Mouse (Mus musculus) midbrain, embryonic 10.5 days (tissue): ENCODE measurements at regions not wholly inside any gene's neighbourhood (a gene's known extent, or its start where the extent isn't known, plus 50 kb on each side); places are given as distances from the start of the nearest gene placed in this dataset.

Experiments used
- DNase-seq: peaks from one replicate; pipeline ENCODE4 v3.0.0-alpha.2; 2017; ENCODE audit warnings: low spot score
- H3K27ac ChIP-seq: fragments of 300-500 bp; sonication (generic); replicated peaks from 2 replicates; pipeline ENCODE4 v1.5.1; 2016; ENCODE audit warnings: mild to moderate bottlenecking
- H3K27me3 ChIP-seq: fragments of 300-500 bp; sonication (generic); 2 replicates; pipeline ENCODE4 v1.6.1; 2016; ENCODE audit warnings: low read depth, mild to moderate bottlenecking; ENCODE audit not compliant: poor library complexity, severe bottlenecking
- H3K36me3 ChIP-seq: fragments of 300-500 bp; sonication (generic); 2 replicates; pipeline ENCODE4 v1.6.1; 2016; ENCODE audit warnings: mild to moderate bottlenecking, moderate library complexity
- H3K4me1 ChIP-seq: fragments of 300-500 bp; sonication (generic); 2 replicates; pipeline ENCODE4 v1.6.1; 2016
- H3K4me3 ChIP-seq: fragments of 300-500 bp; sonication (generic); 2 replicates; pipeline ENCODE4 v1.5.1; 2016; ENCODE audit warnings: mild to moderate bottlenecking, moderate library complexity
- H3K9me3 ChIP-seq: fragments of 300-500 bp; sonication (generic); replicated peaks from 2 replicates; pipeline ENCODE4 v1.6.1; 2016; ENCODE audit warnings: mild to moderate bottlenecking
- WGBS: fragments of 180-500 bp; shearing (Covaris S2); methylation state at CpG from one replicate; pipeline ENCODE4 v1.1.7; 2016; 5-methylcytosine and 5-hydroxymethylcytosine counted together

DNA sequence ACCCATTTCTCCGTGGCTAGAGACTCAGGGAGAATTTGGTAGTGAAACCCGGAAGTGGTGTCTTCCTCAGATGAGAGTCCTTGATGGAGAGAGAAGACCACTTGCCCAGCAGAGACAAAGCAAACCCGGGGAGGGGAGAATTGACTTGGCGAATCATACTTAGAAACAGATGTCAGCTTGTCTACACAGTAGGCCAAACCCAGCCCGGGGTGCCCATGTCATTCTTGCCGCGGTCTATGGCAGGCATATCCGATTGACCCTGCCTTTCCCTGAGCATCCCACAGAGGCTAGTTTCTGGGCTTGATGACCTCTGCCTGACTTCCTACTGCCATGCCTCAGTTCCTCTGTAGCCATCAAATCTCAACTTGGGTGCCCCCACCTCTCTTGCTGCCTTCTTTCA lies 226.4 kb upstream of the Tprg start:
- Histone ChIP-seq H3K9me3 (no peaks in the 10 kb centered on the region), H3K27me3 (peaks cover 76% of the 10 kb centered on the region), H3K4me1 (peaks cover 23% of the 10 kb centered on the region), H3K36me3 (no peaks in the 10 kb centered on the region), H3K27ac (0 out of 2 replicates have a peak overlapping the region, but pooled peaks have one; percentile 20), H3K4me3 (no peak overlapping the region)
- no peak for DNase-seq
- WGBS = 86% methylated on average over 8 of the region's 8 CpGs

DNA sequence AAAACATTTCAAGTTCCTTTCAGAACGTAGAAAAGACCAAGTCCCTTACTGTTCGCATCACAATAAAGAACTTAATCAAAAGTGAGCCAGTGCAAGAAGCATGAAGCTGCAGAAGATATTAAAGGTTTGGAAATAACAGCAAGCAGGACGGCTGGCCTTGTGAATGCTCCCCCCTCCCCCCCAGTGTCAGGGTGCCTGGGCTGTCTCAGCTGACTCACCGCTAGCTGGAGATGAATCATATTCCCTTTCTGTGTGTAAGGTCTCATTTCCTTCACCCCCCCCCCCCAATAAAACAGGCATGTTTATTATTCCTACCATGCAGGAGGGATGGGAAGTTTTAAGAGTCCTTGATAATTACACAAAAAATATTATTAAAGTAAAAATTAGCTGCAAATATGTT lies 225.0 kb upstream of the Tprg start:
- H3K27me3 ChIP-seq = peaks cover 70% of the 10 kb centered on the region
- H3K4me1 ChIP-seq = peaks cover 23% of the 10 kb centered on the region
- no peak overlapping the region for H3K4me3 ChIP-seq
- no peaks in the 10 kb centered on the region for H3K9me3 ChIP-seq
- no peak for DNase-seq
- H3K27ac ChIP-seq = no peak overlapping the region
- H3K36me3 ChIP-seq = no peaks in the 10 kb centered on the region
- WGBS = 86% methylated on average over 4 of the region's 4 CpGs

DNA sequence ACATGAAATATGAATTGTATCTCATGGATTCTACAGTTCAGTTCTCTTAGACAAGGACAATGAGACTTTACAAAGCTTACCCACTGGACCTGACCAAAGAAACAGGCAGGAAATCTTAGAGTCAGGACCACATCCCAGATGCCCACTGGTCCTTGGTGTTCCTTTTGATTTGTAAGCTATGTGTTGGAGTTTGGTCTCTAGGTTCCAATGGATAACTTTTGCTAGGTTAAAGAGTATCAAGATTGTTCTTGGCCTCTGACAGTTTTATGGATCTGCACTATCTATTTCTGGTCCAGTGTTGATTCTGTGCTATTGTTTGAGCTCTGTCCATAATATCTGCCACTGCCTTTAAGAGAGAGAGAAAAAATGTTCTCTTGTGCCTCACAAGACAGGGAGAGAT lies 222.6 kb upstream of the Tprg start:
- H3K27ac ChIP-seq = no peak overlapping the region
- H3K4me3 ChIP-seq = no peak overlapping the region
- H3K9me3 ChIP-seq = no peaks in the 10 kb centered on the region
- H3K36me3 ChIP-seq = no peaks in the 10 kb centered on the region
- H3K27me3 ChIP-seq = peaks cover 56% of the 10 kb centered on the region
- H3K4me1 ChIP-seq = peaks cover 16% of the 10 kb centered on the region
- DNase-seq = no peak

DNA sequence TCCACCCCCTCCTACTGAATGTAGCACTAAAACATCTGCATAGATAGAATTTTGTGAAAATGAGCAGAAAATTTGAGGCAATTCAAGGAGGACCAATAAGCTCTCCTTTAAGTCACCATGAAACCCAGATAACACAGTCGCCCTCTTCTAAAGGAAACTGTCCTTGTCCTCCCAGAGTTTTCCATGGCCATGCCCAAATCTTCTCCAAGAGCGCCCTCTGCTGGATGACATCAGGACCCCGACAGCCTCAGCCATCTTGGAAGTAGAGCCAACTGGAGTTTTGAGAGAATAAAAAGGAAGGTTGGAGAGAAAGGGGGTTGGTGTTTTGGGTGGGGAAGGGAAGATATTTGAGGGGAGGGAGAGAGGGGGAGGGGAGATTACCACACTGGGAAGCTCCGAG lies 222.1 kb upstream of the Tprg start:
- H3K27ac ChIP-seq = no peak overlapping the region
- peak; percentile 87 for DNase-seq
- no peaks in the 10 kb centered on the region for H3K9me3 ChIP-seq
- peaks cover 14% of the 10 kb centered on the region for H3K4me1 ChIP-seq
- no peak overlapping the region for H3K4me3 ChIP-seq
- H3K36me3 ChIP-seq = no peaks in the 10 kb centered on the region
- 18% methylated on average over 4 of the region's 4 CpGs for WGBS
- H3K27me3 ChIP-seq = peaks cover 56% of the 10 kb centered on the region

DNA sequence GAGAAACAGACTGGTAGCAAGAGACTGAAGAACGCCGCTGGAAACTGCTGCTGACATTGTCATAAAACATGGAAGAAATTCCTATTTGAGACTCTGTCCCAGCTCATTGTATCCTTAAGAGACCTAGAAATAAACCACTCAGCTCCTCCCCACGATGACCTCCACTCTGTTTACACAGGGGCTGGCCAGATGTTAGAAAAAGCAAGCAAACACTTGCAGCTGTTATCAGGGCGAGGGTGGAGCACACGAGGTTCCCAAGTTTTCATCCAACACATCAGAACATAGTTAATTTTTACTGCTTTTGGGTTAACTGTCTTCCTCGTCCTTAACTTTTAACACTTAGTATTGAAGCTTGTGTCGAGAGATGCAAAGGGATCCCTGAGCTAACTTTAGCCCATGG lies 219.8 kb upstream of the Tprg start:
- Histone ChIP-seq H3K36me3 (no peaks in the 10 kb centered on the region), H3K27ac (no peak overlapping the region), H3K4me3 (no peak overlapping the region), H3K9me3 (no peaks in the 10 kb centered on the region), H3K27me3 (peaks cover 37% of the 10 kb centered on the region), H3K4me1 (peaks cover 3% of the 10 kb centered on the region; the same call in 1 of the 2 replicates)
- WGBS = 82% methylated on average over 7 of the region's 7 CpGs
- DNase-seq = no peak

DNA sequence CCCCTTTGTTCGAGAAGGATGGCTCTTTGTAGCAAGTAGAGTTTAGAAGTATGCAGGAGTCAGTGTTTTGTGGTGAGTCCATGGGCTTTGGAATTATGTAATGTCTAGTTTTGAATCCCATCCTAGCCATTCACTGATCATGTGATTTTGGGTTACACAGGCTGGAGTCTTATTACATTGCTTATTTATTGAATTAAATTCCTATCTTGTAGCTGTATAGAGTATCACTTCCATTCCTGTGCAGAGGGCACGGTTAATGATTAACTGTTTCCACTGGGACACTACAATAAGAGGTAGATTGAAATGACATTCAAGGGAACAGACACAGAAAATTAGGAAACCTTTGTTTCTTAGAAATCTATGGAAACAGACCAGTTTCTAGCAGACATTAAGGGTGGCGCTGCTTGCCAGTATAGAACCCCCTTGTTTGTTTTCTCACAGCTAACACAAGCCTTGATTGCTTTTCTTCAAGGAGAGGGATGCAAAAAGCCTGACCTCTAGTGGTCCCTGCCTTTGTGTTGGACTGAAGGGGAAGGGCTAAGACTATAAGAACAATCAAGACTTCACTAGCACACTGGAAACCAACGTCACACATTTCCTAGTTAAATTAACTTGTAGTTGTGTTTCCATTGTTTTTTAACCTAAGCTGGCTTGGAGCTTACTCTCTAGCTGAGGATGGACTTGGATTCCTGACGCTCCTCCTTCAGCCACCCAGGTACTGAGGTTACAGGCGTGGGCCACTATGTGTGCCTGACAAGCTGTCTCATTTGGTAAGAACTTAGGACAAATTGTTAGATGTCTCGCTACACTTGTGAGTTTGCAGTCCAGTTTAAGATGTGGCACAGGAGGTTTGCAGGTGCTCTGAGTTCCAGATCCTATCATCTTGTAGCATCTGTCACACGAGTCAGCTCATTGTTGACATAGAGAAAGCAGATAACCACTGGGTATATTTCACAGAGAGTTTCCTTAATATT lies 219.1 kb upstream of the Tprg start:
- WGBS = 57% methylated on average over 8 of the region's 8 CpGs
- Histone ChIP-seq H3K27me3 (peaks cover 32% of the 10 kb centered on the region), H3K9me3 (no peaks in the 10 kb centered on the region), H3K4me3 (no peak overlapping the region), H3K36me3 (no peaks in the 10 kb centered on the region), H3K27ac (no peak overlapping the region), H3K4me1 (peaks cover 3% of the 10 kb centered on the region; the same call in 1 of the 2 replicates)
- DNase-seq = no peak

DNA sequence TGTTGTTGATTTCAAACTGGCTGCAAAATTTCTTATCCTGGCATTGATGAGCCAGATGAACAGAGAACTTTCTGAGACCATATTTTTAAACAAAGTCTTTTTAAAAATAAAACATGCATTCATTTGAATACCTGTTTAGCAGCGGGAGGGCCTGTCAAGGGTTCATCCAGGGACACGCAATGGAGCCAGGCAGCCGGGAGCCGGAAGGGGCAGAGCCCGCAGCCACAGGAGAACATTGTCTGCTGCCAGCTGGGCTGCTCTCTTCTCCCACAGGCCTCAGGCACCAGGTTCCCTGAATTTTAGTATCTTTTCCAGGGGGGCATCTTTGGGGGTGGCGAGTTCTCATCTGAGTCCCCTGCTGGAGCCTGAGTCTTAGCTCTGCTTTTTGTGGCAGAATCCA lies 205.8 kb upstream of the Tprg start:
- H3K27ac ChIP-seq = no peak overlapping the region
- no peak overlapping the region for H3K4me3 ChIP-seq
- DNase-seq = no peak
- WGBS = 92% methylated on average over 6 of the region's 6 CpGs
- H3K9me3 ChIP-seq = no peaks in the 10 kb centered on the region
- no peaks in the 10 kb centered on the region for H3K27me3 ChIP-seq
- H3K4me1 ChIP-seq = no peaks in the 10 kb centered on the region
- H3K36me3 ChIP-seq = no peaks in the 10 kb centered on the region

DNA sequence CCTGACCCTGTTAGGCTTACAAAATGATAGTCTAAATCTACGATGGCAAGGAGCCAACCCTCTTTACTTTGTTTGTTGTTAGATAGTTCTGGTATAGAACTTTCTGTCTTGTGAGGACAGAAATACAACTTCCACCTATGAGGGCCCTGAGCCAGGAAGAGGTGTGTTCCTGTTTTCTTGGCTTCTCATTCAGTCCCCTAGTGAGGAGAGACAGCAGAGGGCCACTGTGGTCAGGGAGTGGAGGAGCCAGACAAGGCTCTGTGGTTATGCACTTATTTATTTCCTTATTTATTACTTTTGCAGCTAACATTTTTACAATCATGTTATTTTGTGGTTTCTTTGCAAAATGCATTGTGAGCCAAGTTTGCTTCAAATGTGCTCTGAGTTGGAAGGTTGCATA lies 202.9 kb upstream of the Tprg start:
- no peak for DNase-seq
- no peaks in the 10 kb centered on the region for H3K9me3 ChIP-seq
- no peak overlapping the region for H3K4me3 ChIP-seq
- 82% methylated on average over 1 of the region's 1 CpGs for WGBS
- no peaks in the 10 kb centered on the region for H3K4me1 ChIP-seq
- no peaks in the 10 kb centered on the region for H3K27me3 ChIP-seq
- H3K36me3 ChIP-seq = no peaks in the 10 kb centered on the region
- H3K27ac ChIP-seq = no peak overlapping the region

DNA sequence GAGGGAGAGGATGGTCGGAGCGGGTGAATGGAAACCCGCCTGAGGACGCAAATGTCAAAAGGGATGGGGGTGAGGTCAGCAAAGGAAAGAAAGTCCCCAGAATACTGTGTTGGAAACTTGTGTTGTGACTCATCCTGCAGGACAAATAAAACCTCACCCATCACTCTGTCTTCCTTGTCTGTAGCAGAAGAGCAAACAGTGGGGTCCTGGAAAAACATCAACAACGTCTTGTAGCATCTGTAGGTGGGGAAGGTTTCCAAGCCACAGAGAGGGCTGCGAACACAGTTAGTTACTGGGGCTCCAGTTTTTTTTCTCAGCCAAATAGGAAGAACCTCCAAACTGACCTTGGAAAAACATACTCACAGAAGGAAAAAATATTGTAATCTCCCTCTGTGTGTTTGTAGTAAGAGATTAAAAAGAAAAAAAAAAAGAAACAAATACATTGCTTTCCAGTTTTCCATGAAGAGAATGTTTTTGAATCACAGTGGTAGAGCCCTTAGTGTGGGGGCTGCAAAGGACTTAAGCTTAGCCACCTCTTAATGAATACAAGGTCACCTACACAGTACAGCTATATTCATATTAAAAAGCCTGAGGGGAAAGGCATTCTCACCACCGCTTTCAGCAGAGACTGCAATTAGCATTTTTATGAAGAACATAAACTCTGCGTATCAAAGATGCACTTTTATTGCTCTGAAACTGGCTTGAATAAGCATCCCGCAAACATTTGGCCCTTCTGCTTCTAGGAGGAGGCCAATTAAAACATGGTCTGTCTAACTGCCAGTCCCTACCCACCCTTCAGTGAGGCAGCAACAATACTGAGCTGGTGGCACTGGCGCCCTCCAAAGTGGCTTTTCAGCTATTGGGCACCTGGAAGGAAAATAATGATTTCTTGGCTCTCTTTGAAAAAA lies 198.6 kb upstream of the Tprg start:
- H3K27me3 ChIP-seq = no peaks in the 10 kb centered on the region
- H3K27ac ChIP-seq = no peak overlapping the region
- H3K4me3 ChIP-seq = no peak overlapping the region
- no peak for DNase-seq
- 84% methylated on average over 10 of the region's 10 CpGs for WGBS
- no peaks in the 10 kb centered on the region for H3K36me3 ChIP-seq
- no peaks in the 10 kb centered on the region for H3K4me1 ChIP-seq
- no peaks in the 10 kb centered on the region for H3K9me3 ChIP-seq

DNA sequence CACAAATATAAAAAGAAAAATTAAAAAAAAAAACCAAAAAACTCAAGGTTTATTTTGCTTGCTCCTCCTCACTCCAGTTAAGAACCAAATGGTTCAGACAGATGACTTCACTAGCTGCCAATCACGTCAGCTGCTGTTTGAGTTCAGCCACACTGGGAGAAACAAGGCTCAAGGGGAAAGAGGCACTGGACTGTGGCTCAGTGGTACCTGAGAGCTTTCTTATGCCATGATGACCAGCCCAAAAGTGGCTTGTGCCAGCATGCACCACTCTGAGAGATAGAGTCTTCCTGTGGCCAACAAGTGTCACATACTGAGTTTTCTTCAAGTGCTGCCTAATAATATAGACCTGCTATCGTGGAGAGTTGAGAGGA lies 198.0 kb upstream of the Tprg start:
- Histone ChIP-seq H3K9me3 (no peaks in the 10 kb centered on the region), H3K4me3 (no peak overlapping the region), H3K4me1 (no peaks in the 10 kb centered on the region), H3K36me3 (no peaks in the 10 kb centered on the region), H3K27me3 (no peaks in the 10 kb centered on the region), H3K27ac (no peak overlapping the region)
- DNase-seq = no peak
- 92% methylated on average over 2 of the region's 2 CpGs for WGBS

DNA sequence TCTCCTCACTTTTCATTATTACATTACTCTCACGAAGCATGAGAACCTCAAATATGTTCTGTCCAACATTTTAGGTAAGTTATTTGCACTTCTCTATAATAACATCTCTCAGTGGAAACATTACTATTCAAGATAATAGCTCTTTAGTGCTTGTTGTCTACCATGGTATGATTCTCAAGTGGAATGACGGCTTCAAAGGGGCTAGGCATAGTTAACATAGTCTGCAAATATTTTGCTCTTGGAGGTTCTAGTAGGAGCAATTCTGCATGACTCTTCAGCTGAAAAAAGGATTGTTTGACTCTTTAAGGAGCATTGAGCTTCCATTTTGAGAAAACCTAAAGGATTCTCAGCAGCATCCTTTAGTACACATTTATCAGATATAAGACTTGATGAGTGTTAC lies 182.5 kb upstream of the Tprg start:
- H3K36me3 ChIP-seq = no peaks in the 10 kb centered on the region
- 93% methylated on average over 2 of the region's 2 CpGs for WGBS

DNA sequence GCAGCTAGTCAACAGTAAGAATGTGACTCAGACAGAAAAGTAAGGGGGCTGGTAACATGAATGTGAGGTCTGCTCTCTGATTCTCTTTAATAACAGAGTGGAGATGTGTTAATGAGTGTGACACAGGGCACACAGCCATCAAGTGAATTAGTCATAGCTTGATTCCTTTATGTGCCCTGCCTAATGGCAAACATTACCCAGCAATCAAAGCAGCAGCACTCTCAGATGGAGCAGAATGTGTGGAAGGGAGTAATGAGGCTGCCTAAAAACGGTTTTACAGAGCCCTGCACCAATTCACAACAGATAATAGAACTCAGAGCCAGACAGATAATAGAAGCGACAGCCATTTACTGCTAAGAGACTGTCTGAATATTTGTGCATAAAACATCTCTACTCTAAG lies 182.0 kb upstream of the Tprg start:
- Histone ChIP-seq H3K27ac (no peak overlapping the region), H3K27me3 (no peaks in the 10 kb centered on the region), H3K4me1 (peaks cover 9% of the 10 kb centered on the region; the same call in 1 of the 2 replicates), H3K36me3 (no peaks in the 10 kb centered on the region), H3K4me3 (no peak overlapping the region), H3K9me3 (no peaks in the 10 kb centered on the region)
- WGBS = 52% methylated on average over 2 of the region's 2 CpGs
- DNase-seq = no peak

More for the DNA sequence above, 182.5 kb upstream of the Tprg start:
- Histone ChIP-seq H3K9me3 (no peaks in the 10 kb centered on the region), H3K4me1 (peaks cover 9% of the 10 kb centered on the region; the same call in 1 of the 2 replicates), H3K4me3 (no peak overlapping the region), H3K27ac (no peak overlapping the region), H3K27me3 (no peaks in the 10 kb centered on the region)
- no peak for DNase-seq

DNA sequence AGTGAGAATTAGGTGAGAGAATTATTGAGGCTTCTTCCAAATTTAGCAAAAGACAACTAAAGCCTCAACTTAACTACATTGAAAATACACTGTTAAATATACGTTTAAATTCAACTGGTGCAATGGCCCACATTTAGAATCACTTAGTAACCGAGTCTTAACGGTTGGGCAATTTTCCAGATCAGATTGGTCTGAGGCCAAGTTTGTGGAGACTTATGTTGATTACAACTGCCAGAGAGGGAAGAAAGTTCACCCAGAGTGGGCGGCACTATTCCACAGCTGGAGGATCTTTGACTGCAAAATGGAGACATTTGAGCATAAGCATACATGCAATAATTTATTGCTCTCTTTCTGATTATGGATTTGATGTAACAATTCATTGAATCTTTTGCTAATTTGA lies 146.5 kb upstream of the Tprg start:
- WGBS = 90% methylated on average over 4 of the region's 4 CpGs
- Histone ChIP-seq H3K36me3 (no peaks in the 10 kb centered on the region), H3K27me3 (no peaks in the 10 kb centered on the region), H3K9me3 (no peaks in the 10 kb centered on the region), H3K4me3 (no peak overlapping the region), H3K4me1 (no peaks in the 10 kb centered on the region), H3K27ac (no peak overlapping the region)
- no peak for DNase-seq
